Mouse (Mus musculus): Measurements from ENCODE around the gene Fhit. TPM values are rescaled to one million over a fixed set of nuclear protein-coding genes. Genes with fewer than 3 reads are reported as not detected.

Fhit gene
- polyA plus RNA-seq, 1 experiment from 2014 or later, result 4.6 TPM

DNA sequence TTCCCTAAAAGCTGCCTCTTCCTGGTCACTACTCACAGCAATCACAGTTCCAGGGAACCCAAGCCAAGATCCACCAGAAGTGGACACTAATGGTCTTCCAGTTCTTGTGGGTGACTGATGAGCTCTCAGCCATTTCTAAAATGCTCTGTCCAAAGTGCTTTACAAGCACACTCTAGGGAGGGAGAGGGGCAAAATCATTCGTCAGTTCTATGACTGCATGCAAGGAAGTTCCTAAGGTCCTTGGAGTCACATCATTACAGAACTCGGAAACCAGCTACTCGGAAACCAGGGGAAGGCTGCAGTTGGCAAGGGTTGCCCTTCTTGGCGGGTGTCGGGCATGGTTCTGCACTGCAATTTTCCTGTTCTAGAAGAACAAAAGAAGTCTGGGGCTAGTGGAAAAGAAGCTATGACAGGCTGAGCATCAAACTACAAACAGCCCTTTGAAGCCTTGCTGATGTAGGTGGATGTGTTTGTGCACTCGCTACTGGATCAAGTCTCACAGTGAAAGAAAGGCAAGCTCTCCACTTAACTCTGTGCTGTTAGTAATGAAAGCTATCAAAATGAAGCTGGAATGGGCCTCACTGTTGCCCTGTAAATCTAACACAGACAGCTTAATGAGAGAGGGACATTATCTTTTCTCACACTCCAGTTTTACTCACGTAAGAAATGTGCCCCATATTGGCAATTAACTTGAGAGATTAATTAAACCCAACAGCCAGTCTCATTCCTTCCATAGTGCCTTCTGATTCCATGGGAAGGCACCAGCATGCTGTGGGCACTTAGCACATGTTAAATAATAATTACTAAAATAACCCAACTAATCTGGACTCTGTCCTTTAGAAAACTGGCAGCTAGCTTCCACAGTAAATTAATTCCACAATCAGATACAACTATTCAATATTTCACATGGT is 243.7 kb downstream of the Fhit start:
- Histone ChIP-seq H3K36me3 (no peaks in the 10 kb centered on the region), H3K27ac (ENCODE audit: poor library complexity, severe bottlenecking) (no peak overlapping the region), H3K9ac (no peak overlapping the region), H3K27me3 (replicated peaks) (no peaks in the 10 kb centered on the region), H3K9me3 (replicated peaks) (0 out of 2 replicates have a peak, but pooled peaks cover 6% of the 10 kb centered on the region), H3K4me2 (no peak overlapping the region), H3K4me1 (replicated peaks) (no peaks in the 10 kb centered on the region), H3K4me3 (no peak overlapping the region)
- no peak for ATAC-seq (ENCODE audit: insufficient number of reproducible peaks, low FRiP score)
- 77% methylated on average over 7 of the region's 7 CpGs for WGBS

DNA sequence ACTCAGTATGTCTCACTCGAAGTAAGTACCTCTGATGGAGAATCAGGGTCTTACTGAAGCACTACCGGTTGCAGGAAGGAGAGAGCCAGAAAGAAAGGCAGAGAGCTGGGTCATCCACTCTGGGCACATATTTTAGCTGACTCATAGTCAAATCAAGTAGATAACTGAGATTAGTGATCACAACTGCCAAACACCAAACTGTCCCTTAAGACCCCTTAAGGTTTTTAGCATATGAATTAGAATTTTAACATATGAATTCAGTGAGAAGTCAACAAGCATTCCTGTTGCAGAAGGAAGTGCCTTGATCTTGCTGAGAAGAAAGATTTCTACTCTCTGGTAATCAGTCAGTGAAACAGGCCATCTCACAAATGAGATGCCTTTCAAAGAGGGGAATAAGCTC is 253.8 kb downstream of the Fhit start:
- Histone ChIP-seq H3K36me3 (no peaks in the 10 kb centered on the region), H3K9me3 (replicated peaks) (0 out of 2 replicates have a peak, but pooled peaks cover 5% of the 10 kb centered on the region), H3K4me1 (replicated peaks) (no peaks in the 10 kb centered on the region), H3K4me3 (no peak overlapping the region), H3K27ac (ENCODE audit: poor library complexity, severe bottlenecking) (no peak overlapping the region), H3K9ac (no peak overlapping the region), H3K27me3 (replicated peaks) (no peaks in the 10 kb centered on the region), H3K4me2 (no peak overlapping the region)
- ATAC-seq (ENCODE audit: insufficient number of reproducible peaks, low FRiP score), result no peak
- 65% methylated on average over 2 of the region's 2 CpGs for WGBS

DNA sequence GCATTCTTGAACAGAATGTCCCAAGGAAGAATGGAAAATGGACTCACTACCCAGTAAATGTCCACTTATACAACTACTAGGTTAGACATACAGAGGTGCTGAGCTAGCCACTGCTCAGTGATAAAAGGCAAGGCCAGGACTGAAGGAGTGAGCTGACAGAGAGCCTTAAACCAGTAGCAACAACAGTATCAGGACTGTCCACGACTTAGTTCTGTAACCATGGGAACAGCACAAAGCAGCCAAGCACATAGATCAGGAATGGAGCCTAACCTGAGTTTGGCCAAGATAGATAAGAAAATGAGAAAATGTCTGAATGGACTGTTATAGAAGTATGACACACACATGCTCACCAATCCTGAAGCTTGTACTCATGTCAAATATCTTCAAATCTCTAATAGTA is 279.1 kb downstream of the Fhit start:
- no peak overlapping the region for H3K4me2 ChIP-seq
- no peaks in the 10 kb centered on the region for H3K4me1 ChIP-seq (replicated peaks)
- H3K27me3 ChIP-seq (replicated peaks), result no peaks in the 10 kb centered on the region
- 0 out of 2 replicates have a peak, but pooled peaks cover 3% of the 10 kb centered on the region for H3K9me3 ChIP-seq (replicated peaks)
- no peak overlapping the region for H3K4me3 ChIP-seq
- WGBS, result 30% methylated on average over 1 of the region's 1 CpGs
- no peak overlapping the region for H3K9ac ChIP-seq
- H3K27ac ChIP-seq (ENCODE audit: poor library complexity, severe bottlenecking), result no peak overlapping the region
- ATAC-seq (ENCODE audit: insufficient number of reproducible peaks, low FRiP score), result no peak
- no peaks in the 10 kb centered on the region for H3K36me3 ChIP-seq

DNA sequence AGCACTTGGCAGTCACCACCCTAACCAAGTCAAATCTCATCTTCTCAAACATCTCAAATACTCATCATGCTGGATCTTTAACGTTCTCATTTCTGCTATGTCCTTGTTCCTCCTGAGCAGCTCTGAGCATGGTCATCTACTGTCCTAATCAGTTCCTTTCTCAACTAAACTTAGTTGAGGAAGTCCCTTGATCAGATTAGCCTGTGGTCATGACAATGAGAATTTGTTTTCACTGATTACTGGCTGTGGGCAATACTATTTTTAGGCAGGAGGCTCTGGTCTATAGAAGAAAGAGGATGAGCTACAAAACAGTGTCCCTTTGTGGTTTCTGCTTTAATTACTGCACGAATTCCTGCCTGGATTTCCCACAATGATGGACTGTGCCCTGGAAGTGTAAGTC is 281.1 kb downstream of the Fhit start:
- H3K27ac ChIP-seq (ENCODE audit: poor library complexity, severe bottlenecking), result no peak overlapping the region
- no peak overlapping the region for H3K9ac ChIP-seq
- H3K27me3 ChIP-seq (replicated peaks), result no peaks in the 10 kb centered on the region
- no peak overlapping the region for H3K4me3 ChIP-seq
- no peaks in the 10 kb centered on the region for H3K4me1 ChIP-seq (replicated peaks)
- 58% methylated on average over 2 of the region's 2 CpGs for WGBS
- no peak for ATAC-seq (ENCODE audit: insufficient number of reproducible peaks, low FRiP score)
- no peaks in the 10 kb centered on the region for H3K9me3 ChIP-seq (replicated peaks)
- no peaks in the 10 kb centered on the region for H3K36me3 ChIP-seq
- H3K4me2 ChIP-seq, result no peak overlapping the region

DNA sequence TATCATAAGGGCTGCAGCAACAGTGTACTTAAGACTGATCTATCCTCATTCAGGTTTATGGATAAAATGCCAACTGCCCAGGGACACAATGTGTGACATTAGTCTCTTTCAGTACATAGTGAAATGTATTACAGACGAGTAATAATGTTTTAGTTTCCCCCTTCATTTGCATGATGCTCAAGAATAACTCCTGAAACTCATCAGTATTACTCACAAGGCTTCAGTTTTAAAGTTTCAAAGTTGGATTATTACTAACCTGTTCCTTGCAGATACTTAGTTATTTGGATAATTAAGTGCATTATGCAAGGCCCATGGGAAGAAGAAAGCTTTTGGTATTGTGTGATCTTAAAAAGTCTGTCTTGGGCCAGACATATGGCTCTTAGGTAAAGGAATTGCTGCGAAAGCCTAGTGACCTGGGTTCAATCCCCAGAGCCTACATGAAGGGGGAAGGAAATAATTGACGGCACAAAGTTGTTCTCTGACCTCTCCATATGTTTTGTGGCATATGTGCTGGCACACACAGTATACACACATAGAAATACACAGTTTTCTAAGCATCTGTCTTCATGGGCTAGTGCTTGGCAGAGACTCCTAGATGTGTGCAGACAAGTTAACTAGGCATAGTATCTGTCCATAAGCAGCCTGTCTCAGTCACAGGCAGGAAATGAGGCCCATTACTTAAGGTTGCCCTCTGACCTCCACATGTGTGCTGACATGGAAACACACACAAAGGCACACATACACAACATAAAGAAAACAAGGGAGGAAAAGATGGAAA is 287.1 kb downstream of the Fhit start:
- no peaks in the 10 kb centered on the region for H3K27me3 ChIP-seq (replicated peaks)
- no peak for ATAC-seq (ENCODE audit: insufficient number of reproducible peaks, low FRiP score)
- no peak overlapping the region for H3K27ac ChIP-seq (ENCODE audit: poor library complexity, severe bottlenecking)
- H3K4me3 ChIP-seq, result no peak overlapping the region
- H3K4me2 ChIP-seq, result no peak overlapping the region
- H3K9me3 ChIP-seq (replicated peaks), result no peaks in the 10 kb centered on the region
- H3K4me1 ChIP-seq (replicated peaks), result no peaks in the 10 kb centered on the region
- 72% methylated on average over 3 of the region's 3 CpGs for WGBS
- H3K9ac ChIP-seq, result no peak overlapping the region
- H3K36me3 ChIP-seq, result no peaks in the 10 kb centered on the region

DNA sequence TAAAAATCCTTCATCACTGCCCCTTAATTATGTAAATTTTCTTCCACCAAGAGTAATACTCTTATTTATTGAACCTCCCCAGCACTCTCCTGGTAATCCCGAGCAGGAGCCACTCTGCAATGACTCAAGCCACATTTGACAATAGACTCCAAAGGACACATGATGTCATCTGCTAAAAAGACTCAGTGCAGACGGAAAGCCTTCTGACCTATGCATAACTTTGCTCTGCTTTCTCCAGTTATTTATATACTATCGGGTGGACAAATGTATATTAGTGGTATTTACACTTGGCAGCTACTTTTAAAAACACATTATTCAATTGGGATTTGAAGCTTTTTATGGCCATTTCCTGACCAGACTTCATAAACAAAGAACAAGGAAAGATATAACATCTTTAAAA is 304.2 kb downstream of the Fhit start:
- Histone ChIP-seq H3K4me3 (no peak overlapping the region), H3K27ac (ENCODE audit: poor library complexity, severe bottlenecking) (no peak overlapping the region), H3K4me2 (no peak overlapping the region), H3K9me3 (replicated peaks) (no peaks in the 10 kb centered on the region), H3K27me3 (replicated peaks) (no peaks in the 10 kb centered on the region), H3K9ac (no peak overlapping the region), H3K36me3 (no peaks in the 10 kb centered on the region), H3K4me1 (replicated peaks) (no peaks in the 10 kb centered on the region)
- no peak for ATAC-seq (ENCODE audit: insufficient number of reproducible peaks, low FRiP score)
- WGBS, result 44% methylated on average over 3 of the region's 3 CpGs

DNA sequence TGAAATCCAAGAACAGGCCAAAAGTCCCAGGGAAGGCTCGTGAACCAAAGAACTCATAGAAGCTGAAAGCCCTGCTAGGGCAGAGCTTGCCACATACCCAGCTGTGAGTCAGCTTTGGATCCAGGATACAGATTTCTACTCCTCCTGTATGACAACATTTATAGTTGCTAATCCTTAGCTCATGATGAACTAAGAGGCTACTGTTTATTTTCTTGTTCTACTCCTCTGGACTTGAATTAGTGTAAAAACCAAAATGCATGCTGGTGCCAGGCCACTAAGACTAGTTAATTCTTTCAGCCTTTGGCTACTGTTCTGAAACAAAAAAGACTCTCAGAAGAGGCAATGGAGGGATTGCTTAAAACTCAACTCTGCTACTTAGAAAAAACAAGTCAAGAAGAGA is 309.9 kb downstream of the Fhit start:
- no peaks in the 10 kb centered on the region for H3K36me3 ChIP-seq
- H3K27me3 ChIP-seq (replicated peaks), result no peaks in the 10 kb centered on the region
- H3K9me3 ChIP-seq (replicated peaks), result 0 out of 2 replicates have a peak, but pooled peaks cover 2% of the 10 kb centered on the region
- 62% methylated on average over 1 of the region's 1 CpGs for WGBS
- no peak for ATAC-seq (ENCODE audit: insufficient number of reproducible peaks, low FRiP score)
- no peak overlapping the region for H3K4me2 ChIP-seq
- no peak overlapping the region for H3K4me3 ChIP-seq
- H3K27ac ChIP-seq (ENCODE audit: poor library complexity, severe bottlenecking), result no peak overlapping the region
- H3K4me1 ChIP-seq (replicated peaks), result no peaks in the 10 kb centered on the region
- no peak overlapping the region for H3K9ac ChIP-seq

DNA sequence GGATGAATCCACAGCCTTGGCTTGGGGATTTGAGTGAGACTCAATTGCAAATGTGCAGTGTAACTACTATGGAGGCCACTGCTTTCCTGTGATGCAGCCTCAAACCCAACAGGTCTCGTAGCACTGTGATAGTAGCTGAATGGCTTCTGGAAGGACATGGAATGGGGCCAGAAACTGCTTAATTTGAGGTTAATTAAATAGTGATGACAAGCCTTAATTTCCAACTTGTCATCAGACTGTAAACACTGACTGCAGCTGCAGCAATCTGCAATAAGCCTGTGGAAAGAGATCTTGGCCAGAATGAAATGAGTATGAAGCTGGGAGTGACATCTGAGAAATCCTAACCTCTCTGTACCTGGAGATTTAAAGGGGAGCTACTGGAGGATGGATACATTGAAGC is 325.8 kb downstream of the Fhit start:
- Histone ChIP-seq H3K9me3 (replicated peaks) (no peaks in the 10 kb centered on the region), H3K36me3 (no peaks in the 10 kb centered on the region), H3K4me3 (no peak overlapping the region), H3K9ac (no peak overlapping the region), H3K27me3 (replicated peaks) (no peaks in the 10 kb centered on the region), H3K4me2 (no peak overlapping the region), H3K27ac (ENCODE audit: poor library complexity, severe bottlenecking) (no peak overlapping the region), H3K4me1 (replicated peaks) (no peaks in the 10 kb centered on the region)
- 67% methylated on average over 1 of the region's 1 CpGs for WGBS
- ATAC-seq (ENCODE audit: insufficient number of reproducible peaks, low FRiP score), result no peak

DNA sequence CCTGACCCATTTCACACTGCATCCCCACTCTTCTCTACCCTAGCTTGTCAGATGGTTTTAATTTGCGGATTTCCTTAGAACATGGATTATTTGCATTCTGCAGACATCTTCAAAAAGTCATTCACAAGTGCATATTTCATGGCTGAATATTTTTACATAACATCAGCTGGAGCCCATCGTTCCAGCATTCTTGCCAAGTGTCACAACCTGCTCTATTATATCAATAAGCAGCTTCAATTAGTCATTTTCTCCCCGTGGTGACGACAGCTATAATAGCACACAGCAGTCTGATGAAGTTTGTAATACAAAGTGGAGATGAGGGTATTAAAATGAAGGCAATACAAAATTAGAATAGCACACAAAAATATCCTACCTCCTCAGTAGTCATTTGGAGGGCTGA is 337.0 kb downstream of the Fhit start:
- Histone ChIP-seq H3K27ac (ENCODE audit: poor library complexity, severe bottlenecking) (no peak overlapping the region), H3K9ac (no peak overlapping the region), H3K27me3 (replicated peaks) (no peaks in the 10 kb centered on the region), H3K36me3 (no peaks in the 10 kb centered on the region), H3K4me2 (no peak overlapping the region), H3K4me3 (no peak overlapping the region), H3K4me1 (replicated peaks) (no peaks in the 10 kb centered on the region), H3K9me3 (replicated peaks) (no peaks in the 10 kb centered on the region)
- 71% methylated on average over 4 of the region's 4 CpGs for WGBS
- no peak for ATAC-seq (ENCODE audit: insufficient number of reproducible peaks, low FRiP score)

DNA sequence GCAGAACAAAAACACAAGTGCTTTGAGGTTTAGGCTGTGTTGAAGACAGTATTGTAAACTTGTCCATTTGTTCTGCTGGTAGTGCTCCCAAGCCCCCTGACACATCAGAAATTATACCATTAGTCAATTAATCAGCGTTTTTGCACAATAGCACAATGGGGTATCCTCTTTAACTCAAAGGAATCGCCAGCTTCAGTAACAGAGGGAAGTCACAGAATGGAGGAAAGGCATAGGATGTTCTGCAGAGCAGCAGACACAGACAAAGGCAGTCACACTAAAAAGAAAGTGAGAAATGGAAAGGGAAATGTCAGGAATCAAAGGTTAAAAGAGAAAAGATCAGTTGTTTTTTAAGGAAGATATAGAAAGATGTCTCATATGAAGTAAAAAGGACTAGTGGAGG is 348.3 kb downstream of the Fhit start:
- no peaks in the 10 kb centered on the region for H3K9me3 ChIP-seq (replicated peaks)
- H3K9ac ChIP-seq, result no peak overlapping the region
- no peaks in the 10 kb centered on the region for H3K27me3 ChIP-seq (replicated peaks)
- H3K36me3 ChIP-seq, result no peaks in the 10 kb centered on the region
- no peak overlapping the region for H3K4me3 ChIP-seq
- no peaks in the 10 kb centered on the region for H3K4me1 ChIP-seq (replicated peaks)
- H3K4me2 ChIP-seq, result no peak overlapping the region
- no peak for ATAC-seq (ENCODE audit: insufficient number of reproducible peaks, low FRiP score)
- no peak overlapping the region for H3K27ac ChIP-seq (ENCODE audit: poor library complexity, severe bottlenecking)
- 42% methylated on average over 2 of the region's 2 CpGs for WGBS

DNA sequence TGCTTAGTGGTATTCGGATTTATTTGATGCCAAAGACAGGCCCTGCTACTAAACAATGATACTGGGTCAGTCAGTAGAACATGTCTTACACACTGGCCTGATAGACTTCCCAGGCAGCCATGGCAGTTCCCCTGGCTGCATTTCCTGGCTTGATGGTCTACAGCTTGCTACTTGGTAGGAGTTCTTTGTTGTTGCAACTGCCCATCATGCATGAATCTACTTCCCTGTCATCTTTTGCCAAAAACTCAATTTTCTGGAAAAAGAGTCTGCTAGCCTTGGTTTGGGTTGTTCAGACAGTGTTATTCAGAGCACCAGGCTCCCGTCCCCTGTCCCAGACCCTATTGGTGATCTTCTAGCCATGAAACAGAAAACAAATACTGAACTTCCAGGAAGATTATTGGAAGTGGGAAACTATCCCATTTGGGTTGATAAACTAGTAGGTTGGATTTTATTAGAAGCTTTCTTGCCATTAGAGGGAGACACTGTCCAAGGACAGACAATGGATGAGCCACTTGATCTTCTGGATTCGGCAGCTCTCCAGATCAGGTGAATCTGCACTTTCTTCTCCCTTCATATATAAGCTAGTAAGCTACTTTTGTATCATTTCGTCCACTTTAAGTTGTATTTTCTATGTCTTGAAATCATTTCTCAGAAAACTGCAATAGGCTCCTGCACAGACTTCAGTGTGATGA is 363.2 kb downstream of the Fhit start:
- Histone ChIP-seq H3K9me3 (replicated peaks) (no peaks in the 10 kb centered on the region), H3K27ac (ENCODE audit: poor library complexity, severe bottlenecking) (no peak overlapping the region), H3K4me3 (no peak overlapping the region), H3K9ac (no peak overlapping the region), H3K36me3 (no peaks in the 10 kb centered on the region), H3K4me1 (replicated peaks) (no peaks in the 10 kb centered on the region), H3K27me3 (replicated peaks) (no peaks in the 10 kb centered on the region), H3K4me2 (no peak overlapping the region)
- no peak for ATAC-seq (ENCODE audit: insufficient number of reproducible peaks, low FRiP score)
- 70% methylated on average over 4 of the region's 4 CpGs for WGBS
